Mouse (Mus musculus): ENCODE measurements at regions not wholly inside any gene's neighbourhood (a gene's known extent, or its start where the extent isn't known, plus 50 kb on each side); places are given as distances from the start of the nearest gene placed in this dataset.

DNA sequence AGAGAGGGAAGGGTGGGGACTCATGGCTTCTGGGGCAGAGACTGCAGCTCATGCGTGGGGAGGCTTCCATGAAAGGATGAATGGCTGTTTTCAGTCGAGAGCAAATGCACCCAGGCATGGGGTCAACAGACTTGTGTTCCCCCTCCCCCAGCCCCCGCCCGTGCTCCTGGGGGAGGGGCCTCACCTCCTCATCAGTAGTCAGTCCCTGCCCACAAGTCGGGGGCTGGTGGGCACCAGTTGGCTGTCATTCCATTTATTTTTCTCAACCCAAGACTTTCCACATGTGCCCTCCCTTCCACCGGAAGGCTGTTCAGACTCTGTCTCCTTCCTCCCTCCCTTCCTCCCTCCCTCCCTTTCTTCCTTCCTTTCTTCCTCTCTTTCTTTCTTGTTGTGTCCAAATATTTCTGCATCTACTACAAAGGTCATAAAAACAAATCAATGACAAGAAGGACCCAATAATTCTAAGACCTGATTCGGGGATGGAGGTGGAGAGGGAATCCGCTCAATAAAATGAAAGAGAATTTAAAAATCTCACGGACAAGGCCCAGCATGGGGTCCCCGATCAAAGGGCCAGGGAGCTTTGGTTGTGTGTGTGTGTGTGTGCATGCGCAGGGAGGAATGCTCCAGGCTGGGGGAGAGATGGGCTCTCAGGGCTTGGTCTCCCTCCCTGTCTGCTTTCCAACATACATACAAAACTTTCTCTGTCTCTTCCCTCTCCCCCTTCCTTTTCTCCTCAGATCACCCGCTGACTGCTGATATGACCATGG lies 57.7 kb downstream of the Rpl14 start:
- ATAC-seq (ENCODE audit: low FRiP score) (no peak), DNase-seq (ENCODE audit: low spot score) (no peak)
- no peak overlapping the region for H3K27ac ChIP-seq (ENCODE audit: low read depth, low read length)
- no peaks in the 10 kb centered on the region for H3K27me3 ChIP-seq (ENCODE audit: control insufficient read depth, insufficient read depth, low read length)
- H3K4me1 ChIP-seq (replicated peaks; ENCODE audit: control insufficient read depth, insufficient read depth, low read length): 0 out of 2 replicates have a peak, but pooled peaks cover 2% of the 10 kb centered on the region
- H3K36me3 ChIP-seq (ENCODE audit: control insufficient read depth, insufficient read depth, low read length): no peaks in the 10 kb centered on the region
- no peak overlapping the region for H3K9ac ChIP-seq (ENCODE audit: low read depth, low read length)
- no peak overlapping the region for H3K4me3 ChIP-seq (ENCODE audit: low read depth, low read length)
- 51% methylated on average over 12 of the region's 12 CpGs for WGBS
- H3K4me2 ChIP-seq (replicated peaks; ENCODE audit: low read depth, low read length): no peak overlapping the region
- no peaks in the 10 kb centered on the region for H3K9me3 ChIP-seq (ENCODE audit: control insufficient read depth, low read length)

DNA sequence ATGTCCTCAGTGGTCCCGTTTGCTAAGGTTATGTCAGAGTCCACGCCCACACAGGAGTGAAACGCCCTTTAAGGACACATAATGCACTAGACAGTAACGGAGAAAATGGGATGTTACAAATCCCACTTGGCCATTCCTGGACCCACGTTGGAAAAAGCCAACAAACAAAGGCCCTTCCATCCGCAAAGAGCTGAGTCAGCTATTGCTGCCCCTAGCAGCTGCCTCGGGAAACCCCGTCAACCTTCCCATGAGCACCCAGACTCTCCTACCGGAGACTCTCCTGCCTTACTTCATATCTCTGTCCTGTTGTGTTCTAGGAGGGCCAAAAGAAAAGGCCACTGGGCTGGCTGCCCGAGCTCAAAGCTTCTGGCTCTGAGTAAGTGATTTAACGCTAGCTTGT lies 58.4 kb downstream of the Rpl14 start:
- WGBS: 81% methylated on average over 11 of the region's 11 CpGs
- no peak for DNase-seq (ENCODE audit: low spot score)

DNA sequence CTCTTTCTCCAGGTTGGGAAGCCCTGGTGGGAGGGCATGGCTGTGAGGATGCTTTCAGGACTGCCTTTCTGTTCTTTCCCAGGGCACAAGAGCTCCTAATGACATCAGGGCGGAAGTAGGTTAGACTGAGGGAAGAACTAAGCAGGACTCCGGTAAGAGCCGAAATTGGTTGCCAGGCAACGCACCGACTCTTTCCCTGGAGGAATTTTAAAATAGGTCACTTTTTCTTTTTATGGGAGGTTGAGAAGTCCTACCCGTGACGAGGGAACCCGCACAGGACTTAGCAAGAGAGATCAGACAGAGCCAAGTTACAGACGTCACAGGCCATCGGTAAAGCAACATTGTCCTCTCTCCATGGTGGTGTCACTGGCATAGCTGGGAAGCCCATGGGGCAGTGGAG lies 61.6 kb downstream of the Rpl14 start:
- Histone ChIP-seq H3K36me3 (ENCODE audit: control insufficient read depth, insufficient read depth, low read length) (no peaks in the 10 kb centered on the region), H3K27ac (ENCODE audit: low read depth, low read length) (no peak overlapping the region), H3K9me3 (ENCODE audit: control insufficient read depth, low read length) (no peaks in the 10 kb centered on the region), H3K27me3 (ENCODE audit: control insufficient read depth, insufficient read depth, low read length) (no peaks in the 10 kb centered on the region), H3K4me1 (replicated peaks; ENCODE audit: control insufficient read depth, insufficient read depth, low read length) (0 out of 2 replicates have a peak, but pooled peaks cover 2% of the 10 kb centered on the region), H3K9ac (ENCODE audit: low read depth, low read length) (no peak overlapping the region), H3K4me2 (replicated peaks; ENCODE audit: low read depth, low read length) (no peak overlapping the region), H3K4me3 (ENCODE audit: low read depth, low read length) (no peak overlapping the region)
- 75% methylated on average over 10 of the region's 10 CpGs for WGBS
- DNase-seq (ENCODE audit: low spot score) (no peak), ATAC-seq (ENCODE audit: low FRiP score) (no peak)

More for the DNA sequence above, 58.4 kb downstream of the Rpl14 start:
- Histone ChIP-seq H3K4me1 (replicated peaks; ENCODE audit: control insufficient read depth, insufficient read depth, low read length) (0 out of 2 replicates have a peak, but pooled peaks cover 2% of the 10 kb centered on the region), H3K27me3 (ENCODE audit: control insufficient read depth, insufficient read depth, low read length) (no peaks in the 10 kb centered on the region), H3K4me2 (replicated peaks; ENCODE audit: low read depth, low read length) (no peak overlapping the region), H3K9ac (ENCODE audit: low read depth, low read length) (no peak overlapping the region), H3K27ac (ENCODE audit: low read depth, low read length) (no peak overlapping the region), H3K4me3 (ENCODE audit: low read depth, low read length) (no peak overlapping the region), H3K9me3 (ENCODE audit: control insufficient read depth, low read length) (no peaks in the 10 kb centered on the region), H3K36me3 (ENCODE audit: control insufficient read depth, insufficient read depth, low read length) (no peaks in the 10 kb centered on the region)
- ATAC-seq (ENCODE audit: low FRiP score): no peak

DNA sequence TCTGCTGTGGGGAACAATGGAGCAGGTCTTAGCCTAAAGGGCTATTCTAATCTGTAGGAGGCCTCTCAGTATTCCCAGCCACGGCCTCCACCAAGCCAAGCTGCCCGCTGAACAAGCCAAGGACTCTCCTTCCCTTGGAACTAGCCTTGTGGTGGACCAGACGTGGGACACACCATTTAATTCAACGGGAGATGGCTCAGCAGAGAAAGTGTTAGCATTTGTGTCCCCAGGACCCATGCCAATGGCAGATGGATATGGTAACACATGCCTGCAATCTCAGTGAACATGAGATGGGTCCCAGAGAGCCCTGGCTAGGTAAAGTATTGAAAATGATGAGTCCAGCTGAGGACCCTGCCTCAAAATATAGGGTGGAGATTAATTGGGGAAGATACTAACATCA lies 71.4 kb downstream of the Rpl14 start:
- H3K4me1 ChIP-seq (replicated peaks; ENCODE audit: control insufficient read depth, insufficient read depth, low read length): no peaks in the 10 kb centered on the region
- WGBS: 73% methylated on average over 4 of the region's 4 CpGs
- ATAC-seq (ENCODE audit: low FRiP score) (no peak), DNase-seq (ENCODE audit: low spot score) (no peak)
- H3K9me3 ChIP-seq (ENCODE audit: control insufficient read depth, low read length): no peaks in the 10 kb centered on the region
- H3K4me2 ChIP-seq (replicated peaks; ENCODE audit: low read depth, low read length): no peak overlapping the region
- H3K36me3 ChIP-seq (ENCODE audit: control insufficient read depth, insufficient read depth, low read length): no peaks in the 10 kb centered on the region
- no peak overlapping the region for H3K27ac ChIP-seq (ENCODE audit: low read depth, low read length)
- H3K9ac ChIP-seq (ENCODE audit: low read depth, low read length): no peak overlapping the region
- H3K4me3 ChIP-seq (ENCODE audit: low read depth, low read length): no peak overlapping the region
- H3K27me3 ChIP-seq (ENCODE audit: control insufficient read depth, insufficient read depth, low read length): no peaks in the 10 kb centered on the region

DNA sequence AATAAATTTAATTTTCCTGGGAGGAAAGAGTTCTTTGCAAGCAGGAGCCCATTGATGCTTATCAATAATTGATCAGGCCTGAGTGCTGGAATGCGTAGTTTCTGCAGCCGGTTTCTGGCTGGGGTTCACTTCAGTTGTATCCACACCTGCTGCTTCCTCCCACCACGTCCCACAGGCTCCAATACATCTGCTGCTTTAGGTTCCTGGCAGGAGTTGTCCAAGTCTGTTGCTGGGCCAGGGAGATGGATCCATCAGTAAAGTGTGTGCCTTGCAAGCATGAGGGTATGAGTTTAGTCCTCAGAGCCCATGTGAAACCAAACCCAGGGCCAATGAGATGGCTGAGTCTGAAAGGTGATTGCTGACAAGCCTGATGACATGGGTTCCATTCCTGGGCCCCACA lies 72.1 kb downstream of the Rpl14 start:
- Histone ChIP-seq H3K27me3 (ENCODE audit: control insufficient read depth, insufficient read depth, low read length) (no peaks in the 10 kb centered on the region), H3K9ac (ENCODE audit: low read depth, low read length) (no peak overlapping the region), H3K4me3 (ENCODE audit: low read depth, low read length) (no peak overlapping the region), H3K4me2 (replicated peaks; ENCODE audit: low read depth, low read length) (no peak overlapping the region), H3K4me1 (replicated peaks; ENCODE audit: control insufficient read depth, insufficient read depth, low read length) (no peaks in the 10 kb centered on the region), H3K9me3 (ENCODE audit: control insufficient read depth, low read length) (no peaks in the 10 kb centered on the region), H3K36me3 (ENCODE audit: control insufficient read depth, insufficient read depth, low read length) (no peaks in the 10 kb centered on the region), H3K27ac (ENCODE audit: low read depth, low read length) (no peak overlapping the region)
- WGBS: 93% methylated on average over 3 of the region's 3 CpGs
- DNase-seq (ENCODE audit: low spot score): no peak
- ATAC-seq (ENCODE audit: low FRiP score): no peak

DNA sequence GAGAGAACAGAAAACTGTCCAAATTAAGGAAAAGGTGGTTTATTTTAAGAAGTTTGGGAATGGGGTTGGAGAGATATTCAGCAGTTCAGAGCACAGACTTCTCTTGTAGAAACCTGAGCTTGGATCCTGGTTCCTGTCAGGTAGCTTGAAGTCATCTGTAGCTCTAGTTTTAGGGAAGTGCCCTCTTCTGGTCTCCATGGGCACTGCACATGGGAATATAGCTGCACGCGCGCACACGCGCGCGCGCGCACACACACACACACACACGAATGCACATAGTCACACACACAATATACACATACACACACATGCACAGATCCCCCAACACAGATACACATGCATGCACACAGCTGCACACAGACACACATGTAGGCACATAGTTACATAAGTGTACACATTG lies 74.5 kb downstream of the Rpl14 start:
- Histone ChIP-seq H3K9me3 (ENCODE audit: control insufficient read depth, low read length) (no peaks in the 10 kb centered on the region), H3K4me2 (replicated peaks; ENCODE audit: low read depth, low read length) (no peak overlapping the region), H3K36me3 (ENCODE audit: control insufficient read depth, insufficient read depth, low read length) (no peaks in the 10 kb centered on the region), H3K27ac (ENCODE audit: low read depth, low read length) (no peak overlapping the region), H3K4me1 (replicated peaks; ENCODE audit: control insufficient read depth, insufficient read depth, low read length) (no peaks in the 10 kb centered on the region), H3K27me3 (ENCODE audit: control insufficient read depth, insufficient read depth, low read length) (no peaks in the 10 kb centered on the region), H3K4me3 (ENCODE audit: low read depth, low read length) (no peak overlapping the region), H3K9ac (ENCODE audit: low read depth, low read length) (no peak overlapping the region)
- no peak for DNase-seq (ENCODE audit: low spot score)
- ATAC-seq (ENCODE audit: low FRiP score): no peak
- over 99% methylated on average over 10 of the region's 10 CpGs for WGBS

DNA sequence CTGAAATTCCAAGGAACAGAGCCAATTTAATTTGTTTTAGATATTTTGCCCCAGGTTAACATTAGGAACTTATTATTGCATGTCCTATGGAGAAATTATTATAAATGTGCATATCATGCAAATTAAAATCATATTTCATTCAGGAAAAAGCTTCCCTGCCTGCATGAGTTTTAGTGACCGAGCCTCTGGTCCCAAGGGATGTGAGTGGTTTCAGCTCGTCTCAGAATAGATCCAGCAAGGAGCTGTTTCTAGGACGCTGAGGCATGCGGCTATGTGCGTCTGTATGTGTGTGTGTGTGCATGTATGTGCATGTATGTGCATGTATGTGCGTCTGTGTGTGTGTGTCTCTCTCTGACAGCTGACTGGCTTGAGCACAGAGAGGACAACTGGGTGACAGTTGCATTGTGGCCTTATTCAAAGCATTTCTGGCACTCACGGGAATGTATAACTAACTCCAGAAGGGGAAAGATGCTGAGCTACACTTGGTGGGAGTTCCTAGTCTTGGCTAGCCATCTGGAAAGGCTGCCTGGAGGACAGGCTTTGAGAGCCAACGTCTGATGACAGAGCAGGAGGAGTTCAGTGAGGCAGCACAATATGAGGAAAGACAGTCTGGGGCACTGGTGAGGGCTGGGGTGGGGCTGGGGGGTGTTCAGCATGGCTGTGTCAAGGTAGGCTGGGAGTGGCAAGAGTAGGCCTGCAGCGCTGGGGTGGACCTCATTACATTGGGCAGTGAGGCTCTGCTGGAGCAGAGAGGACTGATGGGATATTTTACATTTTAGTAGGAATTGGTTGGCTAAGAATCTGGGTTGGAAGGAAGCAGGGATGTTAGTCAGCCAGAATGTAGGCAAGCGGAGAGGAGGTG lies 75.8 kb downstream of the Rpl14 start:
- DNase-seq (ENCODE audit: low spot score): no peak
- H3K27me3 ChIP-seq (ENCODE audit: control insufficient read depth, insufficient read depth, low read length): no peaks in the 10 kb centered on the region
- H3K27ac ChIP-seq (ENCODE audit: low read depth, low read length): no peak overlapping the region
- H3K4me2 ChIP-seq (replicated peaks; ENCODE audit: low read depth, low read length): no peak overlapping the region
- no peaks in the 10 kb centered on the region for H3K9me3 ChIP-seq (ENCODE audit: control insufficient read depth, low read length)
- H3K4me1 ChIP-seq (replicated peaks; ENCODE audit: control insufficient read depth, insufficient read depth, low read length): no peaks in the 10 kb centered on the region
- no peak overlapping the region for H3K4me3 ChIP-seq (ENCODE audit: low read depth, low read length)
- 73% methylated on average over 10 of the region's 10 CpGs for WGBS
- no peak for ATAC-seq (ENCODE audit: low FRiP score)
- no peak overlapping the region for H3K9ac ChIP-seq (ENCODE audit: low read depth, low read length)
- no peaks in the 10 kb centered on the region for H3K36me3 ChIP-seq (ENCODE audit: control insufficient read depth, insufficient read depth, low read length)

DNA sequence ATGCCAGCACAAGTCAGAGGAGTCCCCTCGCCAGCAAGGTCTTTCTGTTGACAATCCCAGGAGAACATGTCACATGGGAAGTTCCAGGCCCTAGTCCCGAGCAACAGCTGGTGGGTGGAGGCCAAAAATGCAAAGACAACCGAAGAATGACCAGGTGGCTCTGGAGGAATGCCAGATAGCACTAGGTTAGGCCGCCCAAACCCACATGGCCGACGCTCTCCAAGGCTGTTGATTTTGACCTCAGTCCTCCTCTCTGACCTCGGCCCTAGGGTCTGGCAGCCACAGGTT lies 76.4 kb downstream of the Rpl14 start:
- no peak overlapping the region for H3K27ac ChIP-seq (ENCODE audit: low read depth, low read length)
- no peaks in the 10 kb centered on the region for H3K4me1 ChIP-seq (replicated peaks; ENCODE audit: control insufficient read depth, insufficient read depth, low read length)
- H3K9me3 ChIP-seq (ENCODE audit: control insufficient read depth, low read length): no peaks in the 10 kb centered on the region
- H3K4me3 ChIP-seq (ENCODE audit: low read depth, low read length): no peak overlapping the region
- H3K36me3 ChIP-seq (ENCODE audit: control insufficient read depth, insufficient read depth, low read length): no peaks in the 10 kb centered on the region
- H3K4me2 ChIP-seq (replicated peaks; ENCODE audit: low read depth, low read length): no peak overlapping the region
- WGBS: 84% methylated on average over 7 of the region's 7 CpGs
- no peaks in the 10 kb centered on the region for H3K27me3 ChIP-seq (ENCODE audit: control insufficient read depth, insufficient read depth, low read length)
- DNase-seq (ENCODE audit: low spot score) (no peak), ATAC-seq (ENCODE audit: low FRiP score) (no peak)
- H3K9ac ChIP-seq (ENCODE audit: low read depth, low read length): no peak overlapping the region

DNA sequence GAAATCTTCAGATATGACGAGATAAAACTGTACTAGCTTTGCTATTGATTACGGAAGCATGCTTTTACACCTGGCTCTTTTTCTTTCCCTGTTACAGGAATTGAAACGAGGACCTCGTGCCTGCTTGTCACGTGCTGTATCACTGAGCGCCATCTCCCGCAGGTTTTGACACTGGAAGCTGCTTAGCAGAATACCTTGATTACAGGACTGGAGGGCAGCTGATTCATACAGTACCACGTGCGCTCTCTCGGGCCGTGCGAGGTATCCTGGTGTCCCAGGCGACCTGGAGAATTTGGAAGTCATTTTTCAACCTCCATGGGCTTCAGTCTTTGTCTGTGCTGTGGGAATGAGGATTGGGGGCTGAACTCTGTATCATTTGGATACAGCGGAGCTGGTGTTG lies 81.5 kb downstream of the Rpl14 start:
- DNase-seq (ENCODE audit: low spot score): no peak
- Histone ChIP-seq H3K36me3 (ENCODE audit: control insufficient read depth, insufficient read depth, low read length) (no peaks in the 10 kb centered on the region), H3K9me3 (ENCODE audit: control insufficient read depth, low read length) (no peaks in the 10 kb centered on the region), H3K4me3 (ENCODE audit: low read depth, low read length) (no peak overlapping the region), H3K4me1 (replicated peaks; ENCODE audit: control insufficient read depth, insufficient read depth, low read length) (peaks cover 3% of the 10 kb centered on the region), H3K9ac (ENCODE audit: low read depth, low read length) (no peak overlapping the region), H3K27ac (ENCODE audit: low read depth, low read length) (peak overlapping the region; percentile 45; the same call in 1 of the 2 replicates), H3K4me2 (replicated peaks; ENCODE audit: low read depth, low read length) (no peak overlapping the region), H3K27me3 (ENCODE audit: control insufficient read depth, insufficient read depth, low read length) (no peaks in the 10 kb centered on the region)
- peak; percentile 40 for ATAC-seq (ENCODE audit: low FRiP score)
- 79% methylated on average over 14 of the region's 14 CpGs for WGBS
